Mouse (Mus musculus): ENCODE measurements around the gene Taok3.

Gene Taok3

DNA sequence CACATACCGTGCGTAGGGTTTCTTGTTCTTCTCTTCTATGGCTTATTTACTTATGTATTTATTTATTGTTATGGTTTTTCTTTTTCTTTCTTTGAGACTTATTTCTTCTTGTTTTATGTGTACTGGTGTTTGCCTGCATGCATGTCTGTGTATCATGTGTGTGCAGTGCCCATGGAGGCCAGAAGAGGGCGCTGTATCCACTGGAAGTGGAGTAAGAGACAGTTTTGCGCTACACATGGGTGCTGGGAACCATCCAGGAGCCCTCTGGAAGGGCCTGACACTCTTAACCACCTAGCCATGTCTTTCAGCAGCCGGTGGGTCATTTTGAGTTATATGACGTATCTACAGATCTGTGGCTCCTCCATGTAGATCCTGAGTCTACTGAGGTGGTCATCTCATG, 64.9 kb downstream of the Taok3 start:
- DNase-seq = no peak

DNA sequence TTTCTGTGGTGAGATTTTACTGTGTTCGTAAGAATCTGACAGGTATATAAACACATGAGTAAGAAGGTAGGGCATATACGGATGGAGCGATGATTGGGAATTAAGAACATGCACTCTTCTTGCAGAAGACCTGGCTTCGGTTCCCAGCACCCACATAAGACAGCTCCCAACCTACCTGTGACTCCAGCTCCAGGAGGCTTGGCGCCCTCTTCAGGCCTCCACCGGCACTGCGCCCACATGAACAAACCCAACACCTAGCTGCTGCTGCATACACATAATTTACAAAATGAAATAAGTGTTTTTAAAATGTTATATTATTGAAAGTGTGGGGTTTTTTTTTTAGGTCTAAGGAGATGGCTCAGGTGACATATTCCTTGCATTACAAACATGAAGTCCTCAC, 65.7 kb downstream of the Taok3 start:
- no peak for DNase-seq

DNA sequence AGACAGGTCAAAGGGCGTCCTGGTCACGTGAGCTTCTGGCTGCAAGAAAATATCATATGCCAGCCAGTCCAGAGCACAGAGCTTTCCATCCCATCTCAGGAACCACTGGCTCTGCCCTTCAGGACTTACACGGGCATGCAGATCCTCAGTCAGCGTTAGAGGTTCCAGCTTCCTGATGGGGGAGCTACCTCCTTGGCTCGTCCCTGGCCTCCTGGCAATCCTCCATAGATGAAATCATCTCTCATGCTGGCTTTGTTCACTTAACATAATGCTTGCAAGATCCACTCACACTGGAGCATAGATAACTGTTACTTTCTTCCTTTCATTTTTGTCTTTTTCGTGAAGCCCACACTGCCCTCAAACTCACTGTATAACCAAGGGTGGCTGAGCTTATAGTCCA, 72.1 kb downstream of the Taok3 start:
- no peak for DNase-seq

DNA sequence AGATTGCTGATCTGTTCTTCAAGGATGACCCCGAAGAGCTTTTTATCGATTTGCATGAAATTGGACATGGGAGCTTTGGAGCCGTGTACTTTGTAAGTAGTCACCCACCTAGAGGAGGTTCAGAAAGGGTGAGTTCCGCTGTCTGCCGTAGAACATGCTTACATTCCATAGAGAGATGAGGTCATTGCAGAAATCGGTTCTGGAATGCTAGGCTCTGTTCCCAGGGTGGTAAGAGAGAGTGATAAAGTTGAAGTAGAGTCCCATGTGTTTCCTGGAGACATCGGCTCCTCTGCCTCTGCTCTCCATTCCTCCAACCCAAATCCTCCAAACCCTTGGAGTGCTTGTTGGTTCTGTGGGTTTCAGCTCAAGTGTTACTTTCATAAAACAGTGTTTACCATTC, 73.8 kb downstream of the Taok3 start:
- DNase-seq = no peak

DNA sequence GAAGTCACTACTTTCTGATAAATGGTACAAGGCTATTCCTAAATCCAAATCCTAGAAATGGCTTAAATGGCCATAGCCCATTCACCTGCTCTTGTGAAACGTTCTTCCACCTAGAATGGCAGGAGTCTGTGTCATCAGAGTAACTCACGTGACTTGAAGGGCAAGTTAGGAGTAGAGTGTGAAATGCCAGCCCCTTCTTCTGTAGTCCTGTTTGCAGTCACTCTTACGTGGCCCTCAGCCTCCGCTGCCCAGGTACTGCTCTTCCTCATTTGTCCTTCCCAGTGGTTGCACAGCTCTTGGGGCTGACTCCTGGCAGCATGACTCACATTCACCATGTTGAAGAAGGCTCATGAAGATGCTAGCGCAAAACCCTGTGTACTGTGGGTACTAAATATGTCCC, 74.7 kb downstream of the Taok3 start:
- DNase-seq = no peak

DNA sequence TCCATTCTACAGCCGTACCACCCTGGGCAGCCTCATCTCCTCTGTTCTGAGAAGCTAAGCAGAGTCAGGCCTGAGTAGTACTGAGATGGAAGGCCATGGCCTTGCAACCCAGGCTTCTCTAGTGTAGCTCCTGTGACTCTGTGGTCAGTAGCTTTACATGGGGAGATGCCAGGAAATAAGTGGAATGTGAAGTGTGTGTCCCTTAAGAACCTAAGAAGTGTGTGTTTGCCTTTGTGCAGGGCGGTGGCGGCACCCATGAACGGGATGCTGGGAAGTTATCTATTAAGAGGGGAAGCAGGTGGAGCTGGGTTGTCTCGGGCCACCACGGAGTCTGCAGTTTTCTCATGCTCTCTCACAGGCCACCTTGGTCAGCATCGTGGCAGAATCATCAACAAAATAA, 76.6 kb downstream of the Taok3 start:
- no peak for DNase-seq

DNA sequence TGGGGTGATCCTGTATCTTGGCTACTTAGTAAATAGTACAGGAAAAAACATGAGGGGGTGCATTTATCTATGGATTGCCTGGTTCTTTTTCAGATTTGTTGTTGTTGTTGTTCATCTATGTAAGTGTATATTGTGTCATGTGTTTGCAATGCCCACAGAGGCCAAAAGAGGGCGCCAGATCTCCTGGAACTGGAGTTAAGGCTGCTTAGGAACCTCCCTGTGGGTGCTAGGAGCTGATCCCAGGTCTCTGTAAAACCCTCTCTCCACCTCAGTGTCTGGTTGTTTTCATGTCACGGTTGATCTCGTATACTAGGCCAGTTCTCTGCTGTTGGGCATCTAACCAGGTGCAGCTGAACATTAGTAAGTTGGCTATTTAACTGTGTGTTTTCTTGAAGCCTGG, 78.5 kb downstream of the Taok3 start:
- no peak for DNase-seq

DNA sequence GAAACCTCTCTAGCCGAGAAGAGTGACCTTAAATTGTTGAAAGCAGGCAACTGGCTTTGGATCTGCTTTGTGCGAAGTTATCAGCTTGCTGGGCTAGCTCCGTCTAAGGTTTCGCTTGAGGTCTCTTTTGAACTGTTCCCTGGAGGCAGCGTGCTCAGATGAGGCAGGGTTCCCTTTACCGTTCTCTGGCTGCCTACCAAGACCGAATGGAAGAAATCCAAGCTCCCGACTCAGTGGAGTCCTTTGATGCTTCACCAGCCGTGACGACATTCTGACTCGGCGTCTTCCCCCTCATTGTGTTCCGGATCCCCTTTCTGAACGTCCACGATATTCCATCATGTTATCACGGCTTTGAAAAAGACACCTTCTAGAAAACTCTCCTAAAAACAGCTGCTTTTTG, 87.4 kb downstream of the Taok3 start:
- DNase-seq = no peak

DNA sequence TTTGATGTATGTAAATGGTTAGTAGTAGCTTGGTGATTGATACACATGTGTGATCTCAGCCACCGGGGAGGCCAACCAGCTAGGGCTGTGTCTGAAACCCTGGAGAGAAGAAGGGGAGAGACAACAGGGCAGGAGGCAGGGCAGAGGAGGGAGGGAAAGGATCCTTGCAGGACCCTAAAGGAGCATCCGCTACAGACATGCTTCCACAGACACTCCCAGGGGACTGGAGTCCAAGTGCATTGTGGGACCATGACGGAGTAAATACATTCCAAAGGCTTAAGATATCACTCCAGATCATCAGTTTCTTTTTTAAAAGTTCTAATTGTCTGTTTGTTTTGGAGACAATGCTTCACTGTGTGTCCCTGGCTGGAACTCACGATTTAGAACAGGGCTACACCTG, 94.1 kb downstream of the Taok3 start:
- no peak for DNase-seq

DNA sequence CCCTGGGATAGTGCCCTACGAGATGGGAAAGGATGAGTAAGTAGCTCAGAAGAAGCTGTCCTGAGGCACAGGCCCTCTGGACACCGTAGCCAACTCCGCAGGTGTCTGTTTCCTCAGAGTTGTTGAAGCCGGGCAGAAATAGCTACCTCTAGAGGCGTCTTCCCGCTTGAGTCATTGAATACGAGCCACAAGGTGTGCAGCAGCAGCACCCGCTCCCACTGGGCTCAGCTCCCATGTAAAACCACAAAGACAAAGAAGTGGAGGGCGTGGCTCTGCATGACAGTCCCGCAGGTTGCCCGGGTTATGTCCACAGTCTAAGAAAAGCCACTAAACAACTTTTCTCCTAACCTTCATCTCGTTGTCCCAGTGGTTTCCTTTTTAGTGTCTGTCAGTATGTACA, 111.1 kb downstream of the Taok3 start:
- no peak for DNase-seq

DNA sequence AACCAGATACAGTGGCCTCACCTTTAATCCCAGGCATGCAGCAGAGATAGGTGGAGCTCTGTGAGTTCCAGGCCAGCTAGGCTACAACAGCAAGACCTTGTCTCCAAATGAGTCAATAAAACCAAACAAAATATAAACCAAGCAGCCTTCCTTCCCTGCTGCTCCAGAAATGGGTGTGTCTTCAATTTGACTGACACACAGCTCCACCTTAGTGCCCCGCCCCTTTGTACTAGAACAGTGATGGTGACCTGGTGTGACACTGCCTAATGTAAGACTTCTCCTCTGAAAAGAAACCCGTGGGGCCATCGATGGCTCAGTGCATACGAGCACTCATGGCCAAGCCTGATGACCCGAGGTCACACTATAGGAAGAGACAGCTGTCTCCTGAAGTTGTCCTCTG, 116.6 kb downstream of the Taok3 start:
- DNase-seq = no peak

DNA sequence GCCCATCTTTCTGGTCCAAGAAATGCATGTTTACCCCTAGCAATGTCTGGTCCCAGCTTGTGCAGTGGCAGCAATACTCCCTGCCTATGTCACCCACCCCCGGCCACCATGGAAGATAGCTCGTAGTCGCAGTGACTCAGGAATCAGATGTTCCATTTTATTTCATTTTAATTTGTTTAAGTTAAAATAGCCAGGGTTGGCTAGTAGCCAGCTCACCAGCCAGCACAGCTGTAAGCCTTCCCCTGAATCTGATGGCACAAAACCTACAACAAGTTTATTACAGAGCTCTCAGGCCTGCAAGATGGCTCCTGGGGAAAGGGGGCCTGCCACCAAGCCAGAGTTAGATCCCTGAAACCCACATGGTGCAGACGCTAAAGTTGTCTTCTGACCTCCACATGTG, 119.2 kb downstream of the Taok3 start:
- DNase-seq = no peak

DNA sequence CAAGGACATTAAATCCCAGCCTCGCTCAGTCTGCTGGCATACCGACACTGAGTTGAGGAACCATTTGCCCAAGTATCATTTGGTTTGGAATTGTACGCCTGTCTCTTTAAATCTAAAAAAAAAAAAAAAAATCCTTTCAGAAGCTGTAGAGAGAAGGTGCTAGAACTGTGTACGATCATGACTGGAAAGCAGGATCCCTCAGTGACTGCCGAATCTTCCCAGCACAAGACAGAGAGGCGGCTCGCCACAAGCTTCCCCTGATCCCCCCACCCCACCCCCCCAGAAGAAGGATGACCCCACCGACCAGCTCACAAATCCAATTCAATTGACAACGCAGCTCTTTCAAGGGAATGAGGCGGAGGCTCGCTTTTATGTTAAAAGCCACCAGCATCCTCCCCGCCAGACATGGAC, 120.4 kb downstream of the Taok3 start:
- no peak for DNase-seq

DNA sequence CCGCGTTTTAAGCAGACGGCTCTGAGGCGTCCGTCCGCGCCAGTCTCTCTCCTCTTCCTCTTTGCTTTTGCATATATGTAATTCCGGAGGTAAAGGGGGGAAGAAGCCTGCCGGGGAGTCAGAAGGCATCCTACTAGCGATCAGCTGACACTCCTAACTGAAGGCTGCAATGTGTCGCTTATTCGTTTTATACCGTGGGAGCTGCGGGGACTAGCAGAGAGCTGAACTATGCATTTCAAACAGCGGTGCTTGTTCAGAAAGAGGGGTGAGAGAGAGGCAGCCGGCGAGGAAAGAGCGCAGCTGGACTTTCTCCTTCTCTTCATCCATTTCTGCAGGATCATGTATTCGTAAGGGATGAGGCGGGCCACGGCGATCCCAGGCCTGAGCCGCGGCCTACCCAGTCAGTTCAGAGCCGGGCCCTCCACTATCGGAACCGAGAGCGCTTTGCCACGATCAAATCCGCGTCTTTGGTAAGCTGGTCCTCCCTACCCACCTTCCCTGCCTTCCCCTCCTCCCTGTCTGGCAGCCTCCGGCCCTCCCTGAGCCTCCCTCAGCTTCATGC, 120.9 kb downstream of the Taok3 start:
- no peak for DNase-seq

DNA sequence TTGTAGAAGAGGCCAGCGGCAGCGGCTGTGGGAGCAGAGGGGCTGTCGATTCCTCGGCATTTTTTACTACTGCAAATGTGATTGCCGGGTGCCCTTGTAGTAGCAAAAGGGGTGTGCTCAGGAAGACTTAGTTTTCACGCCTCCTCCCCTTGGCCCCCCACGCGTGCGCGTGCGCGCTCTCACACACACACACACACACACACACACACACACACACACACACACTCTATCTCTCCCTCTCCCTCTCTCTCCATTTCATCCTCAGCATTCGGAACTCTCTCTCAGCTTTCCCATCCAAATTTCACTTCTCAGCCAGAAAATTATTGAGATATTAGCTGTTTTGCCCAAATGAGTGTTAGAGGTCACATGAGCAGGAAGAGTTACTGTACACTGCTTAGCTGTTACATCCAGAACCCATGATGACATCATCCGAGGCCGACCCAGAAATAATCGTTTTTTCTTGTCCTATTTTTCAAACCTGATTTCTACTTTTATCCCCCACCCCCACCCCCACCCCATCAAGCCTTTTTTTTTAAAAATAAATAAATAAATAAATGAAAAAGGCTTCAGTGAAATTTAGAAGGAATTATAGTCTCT, 122.1 kb downstream of the Taok3 start:
- no peak for DNase-seq

DNA sequence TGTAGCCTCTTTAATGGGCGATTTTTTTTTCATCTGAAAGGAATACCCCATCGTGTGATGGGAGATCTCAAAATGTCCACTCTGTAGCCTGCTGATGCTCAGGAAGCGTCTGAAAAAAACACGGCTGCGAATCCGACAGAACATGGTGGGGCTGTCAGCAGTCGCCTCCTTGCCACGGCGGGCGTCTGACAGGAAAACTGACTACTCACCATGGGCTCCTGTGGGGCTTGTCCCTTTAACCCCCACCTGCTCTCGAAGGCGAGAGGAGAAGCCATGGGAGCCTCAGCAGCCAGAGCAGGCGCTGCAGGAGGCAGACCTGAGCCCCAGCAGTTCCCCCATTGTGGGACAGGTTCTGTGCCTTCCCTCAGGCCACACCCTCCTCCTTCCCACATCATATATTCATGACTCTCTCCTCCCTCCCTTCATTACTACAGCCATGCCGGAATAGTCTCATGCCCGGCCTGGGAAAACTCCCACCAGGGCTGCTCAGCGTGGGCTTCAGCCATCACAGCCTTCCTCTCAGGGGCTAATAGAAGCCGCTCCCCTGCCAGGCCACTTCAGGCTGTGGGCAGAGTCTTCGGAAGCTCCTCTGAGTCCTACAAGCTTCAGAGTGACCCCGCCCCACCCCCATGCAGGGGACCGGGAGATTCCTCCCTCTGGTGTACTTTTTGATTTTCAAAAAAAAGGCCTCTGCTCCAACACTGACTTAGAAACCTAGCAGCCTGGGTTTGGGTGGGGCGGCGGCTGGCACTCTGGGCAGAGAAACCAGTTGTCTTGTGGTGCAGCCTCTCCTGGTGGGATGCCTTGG, 122.9 kb downstream of the Taok3 start:
- no peak for DNase-seq

DNA sequence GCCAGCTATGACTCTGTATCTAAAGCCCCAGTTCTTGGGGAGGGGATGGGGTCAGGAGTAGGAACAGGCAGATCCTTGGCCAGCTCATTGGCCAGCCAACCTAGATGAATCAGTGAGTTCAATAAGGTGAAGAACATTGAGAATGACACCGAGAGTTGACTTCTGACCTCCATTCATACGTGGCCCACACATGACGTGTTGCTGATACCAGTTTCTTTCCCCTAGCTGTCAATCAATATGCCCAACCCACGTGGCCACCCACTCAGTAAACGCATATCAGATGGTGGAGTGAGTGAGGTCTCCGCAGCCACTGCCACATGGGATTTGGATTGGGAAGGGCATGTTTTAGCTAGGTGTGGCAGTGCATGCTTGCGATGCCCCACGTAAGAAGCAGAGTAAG, 125.2 kb downstream of the Taok3 start:
- DNase-seq = no peak

DNA sequence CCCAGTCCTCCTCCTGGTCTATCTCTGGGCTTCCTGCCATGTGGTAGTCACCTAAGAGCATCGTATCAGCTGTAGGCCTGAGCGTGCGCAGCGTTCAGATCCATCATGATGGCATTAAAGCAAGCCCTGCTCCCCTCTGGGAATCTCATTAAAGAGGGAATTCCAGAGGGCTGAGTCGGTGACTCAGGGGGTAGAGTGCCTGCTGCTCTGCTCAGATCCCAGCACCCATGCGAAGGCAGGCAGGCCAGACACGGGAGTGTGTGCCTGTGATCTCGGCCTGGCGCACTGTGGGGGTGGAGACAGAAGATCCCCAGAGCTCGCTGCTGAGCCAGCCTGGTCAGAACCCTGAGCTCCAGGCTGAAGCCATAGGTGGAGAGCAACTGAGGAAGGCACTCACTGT, 128.4 kb downstream of the Taok3 start:
- no peak for DNase-seq

DNA sequence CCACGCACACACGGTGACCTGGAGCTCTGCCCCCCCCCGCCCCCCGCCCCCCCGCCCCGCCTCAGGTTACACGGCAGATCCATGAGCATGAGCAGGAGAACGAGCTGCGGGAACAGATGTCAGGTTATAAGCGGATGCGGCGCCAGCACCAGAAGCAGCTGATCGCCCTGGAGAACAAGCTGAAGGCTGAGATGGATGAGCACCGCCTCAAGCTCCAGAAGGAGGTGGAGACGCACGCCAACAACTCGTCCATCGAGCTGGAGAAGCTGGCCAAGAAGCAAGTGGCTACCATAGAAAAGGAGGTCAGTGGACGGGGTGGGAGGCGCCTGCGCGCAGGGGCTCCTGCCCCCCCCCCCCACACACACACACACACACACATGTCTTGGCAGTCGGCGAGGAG, 130.9 kb downstream of the Taok3 start:
- DNase-seq = no peak

DNA sequence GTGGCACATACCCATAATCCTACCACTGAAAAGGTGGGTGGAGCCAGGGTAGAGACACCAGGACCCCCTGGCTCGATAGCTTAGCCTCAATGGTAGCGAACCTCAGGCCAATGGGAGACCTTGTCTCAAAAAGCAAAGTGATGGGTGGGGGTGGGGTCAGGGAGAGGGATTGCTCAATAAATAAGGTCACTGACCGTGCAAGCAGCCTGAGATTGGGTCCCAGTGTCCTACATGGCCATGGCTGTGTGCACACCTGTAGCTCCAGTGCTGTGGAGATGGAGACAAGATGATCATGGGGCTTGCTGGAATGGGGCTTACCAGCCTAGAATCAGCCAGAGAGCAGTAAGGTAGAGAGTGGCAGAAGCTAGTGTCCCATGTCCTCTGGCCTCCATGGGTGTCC, 131.8 kb downstream of the Taok3 start:
- no peak for DNase-seq

DNA sequence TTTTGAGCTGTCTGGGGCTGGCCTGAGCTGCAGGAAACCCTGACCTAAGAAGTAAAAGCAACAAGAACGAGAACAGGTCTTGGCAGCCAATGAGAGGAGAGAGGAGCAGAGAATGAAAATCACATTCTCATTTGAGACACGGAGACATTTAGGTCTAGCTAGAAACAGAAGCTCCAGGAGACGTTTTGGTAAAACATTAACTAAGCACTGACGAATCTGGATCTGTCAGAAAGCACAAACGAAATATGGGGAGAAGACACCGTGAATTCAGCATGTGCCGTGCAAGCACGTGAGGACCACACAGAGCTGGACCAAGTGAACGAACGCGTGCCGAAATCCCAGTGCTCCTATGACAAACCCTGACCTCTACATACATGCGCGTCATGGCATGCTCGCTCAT, 138.3 kb downstream of the Taok3 start:
- no peak for DNase-seq

DNA sequence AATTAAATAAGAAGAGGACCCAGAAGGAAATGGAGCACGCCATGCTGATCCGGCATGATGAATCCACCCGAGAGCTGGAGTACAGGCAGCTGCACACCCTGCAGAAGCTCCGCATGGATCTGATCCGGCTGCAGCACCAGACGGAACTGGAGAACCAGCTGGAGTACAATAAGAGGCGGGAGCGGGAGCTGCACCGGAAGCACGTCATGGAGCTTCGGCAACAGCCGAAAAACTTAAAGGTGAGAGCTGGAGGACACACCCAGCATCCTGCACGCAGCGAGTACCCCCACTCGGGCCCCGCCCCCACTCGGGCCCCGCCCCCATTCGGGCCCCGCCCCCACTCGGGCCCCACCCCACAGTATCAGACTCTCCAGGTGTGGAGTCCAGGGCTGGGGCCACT, 143.6 kb downstream of the Taok3 start:
- no peak for DNase-seq

DNA sequence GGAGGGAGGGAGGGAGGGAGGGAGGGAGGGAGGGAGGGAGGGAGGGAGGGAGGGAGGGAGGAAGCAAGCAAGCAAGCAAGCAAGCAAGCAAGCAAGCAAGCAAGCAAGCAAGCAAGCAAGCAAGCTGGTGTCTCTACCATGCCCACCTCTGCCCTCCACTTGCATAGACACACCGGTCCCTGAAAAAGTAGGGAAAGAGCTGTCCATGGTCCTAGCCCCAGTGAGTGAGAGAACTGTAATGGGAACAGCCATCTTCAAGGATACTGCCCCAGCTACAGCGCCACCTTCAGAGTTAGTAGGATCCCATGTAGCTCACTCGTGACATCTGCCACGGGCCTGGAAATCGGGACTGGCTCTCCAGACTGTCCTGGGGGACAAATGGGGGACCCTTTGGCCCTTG, 144.8 kb downstream of the Taok3 start:
- no peak for DNase-seq

DNA sequence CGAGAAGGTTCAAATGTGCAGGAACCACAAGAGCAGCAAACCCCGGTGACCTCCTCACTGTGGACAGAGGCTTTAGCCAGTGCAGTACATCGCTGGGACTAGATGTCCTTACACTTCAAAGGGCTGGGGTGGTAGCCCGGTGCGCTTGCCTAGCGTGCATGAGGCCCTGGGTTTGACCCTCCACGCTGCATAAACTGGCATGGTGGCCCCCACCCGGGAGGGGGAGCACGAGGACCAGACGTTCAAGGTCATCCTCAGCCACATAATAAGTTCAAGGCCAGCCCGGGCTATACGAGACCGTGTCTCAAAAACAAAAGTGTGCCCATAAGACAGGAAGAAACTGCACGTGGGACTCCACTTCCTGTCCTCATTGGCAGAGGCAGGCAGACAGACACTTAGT, 148.0 kb downstream of the Taok3 start:
- no peak for DNase-seq

DNA sequence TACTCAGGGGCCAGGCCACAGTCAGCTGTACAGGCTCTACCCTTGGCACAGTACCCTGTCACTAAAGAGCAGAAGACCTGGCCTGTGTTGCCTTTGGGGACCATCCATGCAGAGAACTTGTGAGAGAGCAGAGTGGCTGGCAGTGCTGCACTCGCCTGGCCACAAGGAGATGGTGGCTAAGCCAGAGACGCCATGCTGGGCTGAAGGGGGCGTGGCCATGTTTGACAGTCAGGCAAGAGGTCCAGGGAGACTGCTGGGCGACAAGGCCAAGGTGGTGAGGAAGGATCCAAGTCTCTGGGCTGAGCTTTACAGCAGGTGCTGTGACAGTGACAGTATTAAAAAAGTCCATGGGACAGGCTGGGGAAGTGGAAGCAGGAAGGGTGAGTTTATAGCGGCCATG, 148.8 kb downstream of the Taok3 start:
- DNase-seq = no peak
